Mouse (Mus musculus): ENCODE results near the gene Tradd. TPM values are rescaled to one million over a fixed set of nuclear protein-coding genes. Genes with fewer than 3 reads are reported as not detected.
A peak's percentile ranks its signal among the peaks of the same experiment; 100 is the strongest.

Tradd gene
- polyA plus RNA-seq, 1 experiment = 32.6 TPM

DNA sequence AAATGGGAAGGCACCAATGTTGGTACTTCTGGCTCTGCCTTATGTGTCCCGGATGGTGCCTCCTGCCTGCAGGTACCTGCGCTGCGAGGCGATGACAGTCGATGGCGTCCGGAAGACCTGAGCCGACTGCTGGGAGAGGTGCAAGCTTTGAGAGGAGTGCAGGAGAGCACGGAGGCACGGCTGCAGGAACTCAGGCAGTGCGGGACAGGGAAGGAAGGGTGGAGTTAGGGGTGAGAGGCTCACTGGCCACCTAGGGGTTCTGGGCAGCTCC is 6.4 kb upstream of the Tradd start:
- Histone ChIP-seq H3K36me3 (replicated peaks; ENCODE audit: low read length) (peaks cover 32% of the 10 kb centered on the region), H3K27me3 (replicated peaks) (peaks cover 73% of the 10 kb centered on the region), H3K4me1 (peaks cover 46% of the 10 kb centered on the region), H3K4me3 (replicated peaks) (peak overlapping the region; percentile 64), H3K9me3 (peaks cover 14% of the 10 kb centered on the region)
- no peak for TF ChIP-seq FLI1 (IDR thresholded peaks at IDR 0.05; ENCODE audit: low read length)
- TF ChIP-seq GATA1 (IDR thresholded peaks at IDR 0.05; ENCODE audit: borderline replicate concordance, low read length) = no peak

DNA sequence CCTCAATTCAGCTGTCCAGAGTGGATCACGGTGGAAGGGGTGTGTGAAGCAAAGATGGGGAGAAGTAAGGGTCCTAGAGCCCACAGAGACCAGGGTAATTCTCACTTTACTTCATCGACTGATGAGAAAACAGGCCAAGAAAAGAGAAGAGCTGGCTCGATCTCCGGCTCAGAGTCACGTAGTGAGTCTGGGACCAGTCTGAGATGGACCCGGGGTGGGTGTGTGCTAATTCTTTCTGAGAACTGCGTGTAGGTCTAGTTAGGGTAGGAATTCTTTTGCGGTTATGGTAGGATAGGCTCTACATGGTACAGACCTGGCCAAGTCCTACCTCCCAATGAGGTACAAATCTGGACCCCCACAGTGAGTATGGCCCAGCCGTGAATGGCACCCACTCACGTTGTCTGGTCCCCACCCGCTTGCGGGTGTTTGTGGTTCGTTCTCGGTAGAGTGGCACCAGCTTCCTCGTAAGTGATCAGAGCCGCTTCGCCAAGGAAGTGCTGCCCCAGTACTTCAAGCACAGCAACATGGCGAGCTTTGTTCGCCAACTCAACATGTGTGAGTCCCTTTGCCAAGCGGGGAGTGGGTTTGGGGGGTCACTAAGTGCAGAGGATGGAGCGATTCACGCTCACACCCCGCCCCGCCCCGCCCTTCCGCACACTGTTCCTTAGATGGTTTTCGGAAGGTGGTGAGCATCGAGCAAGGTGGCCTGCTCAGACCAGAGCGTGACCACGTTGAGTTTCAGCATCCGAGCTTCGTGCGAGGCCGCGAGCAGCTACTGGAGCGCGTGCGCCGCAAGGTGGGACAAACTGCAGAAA is 5.9 kb upstream of the Tradd start:
- no peak for TF ChIP-seq FLI1 (IDR thresholded peaks at IDR 0.05; ENCODE audit: low read length)
- no peak for TF ChIP-seq GATA1 (IDR thresholded peaks at IDR 0.05; ENCODE audit: borderline replicate concordance, low read length)
- peaks cover 68% of the 10 kb centered on the region for H3K27me3 ChIP-seq (replicated peaks)
- H3K4me3 ChIP-seq (replicated peaks) = peak overlapping the region; percentile 89
- H3K9me3 ChIP-seq = peaks cover 14% of the 10 kb centered on the region
- peaks cover 44% of the 10 kb centered on the region for H3K4me1 ChIP-seq
- peaks cover 32% of the 10 kb centered on the region for H3K36me3 ChIP-seq (replicated peaks; ENCODE audit: low read length)

DNA sequence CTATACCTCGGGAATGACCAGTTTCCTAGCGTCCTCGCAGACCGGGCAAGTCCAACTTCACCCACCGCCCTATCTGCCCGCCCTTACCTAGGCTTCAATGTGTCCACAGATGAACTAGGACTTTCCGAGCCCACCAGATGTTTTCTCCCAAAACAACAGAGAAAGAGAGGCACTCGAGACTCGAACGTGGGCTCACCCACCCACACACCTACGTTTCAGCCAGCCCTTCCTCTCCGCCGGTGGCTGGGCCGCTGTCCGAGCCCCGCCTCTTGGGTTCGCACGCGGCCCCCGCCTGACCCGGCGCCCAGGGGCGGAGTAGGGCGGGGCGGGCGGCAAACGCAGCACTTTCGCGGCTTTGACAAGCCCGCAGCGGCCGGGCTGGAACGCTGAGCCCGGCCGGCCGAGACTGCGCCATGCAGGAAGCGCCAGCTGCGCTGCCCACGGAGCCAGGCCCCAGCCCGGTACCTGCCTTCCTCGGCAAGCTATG is 5.1 kb upstream of the Tradd start, which contains the start of gene Hsf4:
Gene Hsf4, plus strand, starts transcription at position 341 of the 487 bp plus-strand sequence.
- H3K27me3 ChIP-seq (replicated peaks) = peaks cover 60% of the 10 kb centered on the region

DNA sequence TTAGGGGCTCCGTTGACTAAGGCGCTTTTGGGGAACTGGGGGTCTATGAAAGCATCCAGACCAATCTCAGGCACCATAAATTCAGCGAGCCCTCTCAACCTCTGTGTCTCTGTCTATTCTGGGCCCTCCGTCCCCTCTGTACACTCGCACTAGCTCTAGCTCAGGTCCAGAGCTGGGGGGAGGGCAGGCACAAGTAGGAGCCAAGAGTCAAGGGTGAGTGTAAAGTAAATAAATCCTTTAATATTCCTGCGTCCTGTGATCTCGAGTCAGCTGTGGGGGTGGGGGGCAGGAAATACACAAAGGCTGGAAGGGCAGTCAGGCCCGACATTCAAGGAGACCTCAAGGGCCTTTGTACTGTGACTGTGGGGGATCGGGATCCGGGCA is 4.7 kb upstream of the Tradd start:
- Histone ChIP-seq H3K4me3 (replicated peaks) (peak overlapping the region; percentile 89), H3K36me3 (replicated peaks; ENCODE audit: low read length) (peaks cover 32% of the 10 kb centered on the region)

More for the DNA sequence above, 5.1 kb upstream of the Tradd start, which contains the start of gene Hsf4:
- H3K4me1 ChIP-seq = peaks cover 49% of the 10 kb centered on the region
- H3K9me3 ChIP-seq = peaks cover 14% of the 10 kb centered on the region
- no peak for TF ChIP-seq GATA1 (IDR thresholded peaks at IDR 0.05; ENCODE audit: borderline replicate concordance, low read length)
- no peak for TF ChIP-seq FLI1 (IDR thresholded peaks at IDR 0.05; ENCODE audit: low read length)
- peaks cover 32% of the 10 kb centered on the region for H3K36me3 ChIP-seq (replicated peaks; ENCODE audit: low read length)
- H3K4me3 ChIP-seq (replicated peaks) = peak within 1 kb of the TSS; percentile 89

DNA sequence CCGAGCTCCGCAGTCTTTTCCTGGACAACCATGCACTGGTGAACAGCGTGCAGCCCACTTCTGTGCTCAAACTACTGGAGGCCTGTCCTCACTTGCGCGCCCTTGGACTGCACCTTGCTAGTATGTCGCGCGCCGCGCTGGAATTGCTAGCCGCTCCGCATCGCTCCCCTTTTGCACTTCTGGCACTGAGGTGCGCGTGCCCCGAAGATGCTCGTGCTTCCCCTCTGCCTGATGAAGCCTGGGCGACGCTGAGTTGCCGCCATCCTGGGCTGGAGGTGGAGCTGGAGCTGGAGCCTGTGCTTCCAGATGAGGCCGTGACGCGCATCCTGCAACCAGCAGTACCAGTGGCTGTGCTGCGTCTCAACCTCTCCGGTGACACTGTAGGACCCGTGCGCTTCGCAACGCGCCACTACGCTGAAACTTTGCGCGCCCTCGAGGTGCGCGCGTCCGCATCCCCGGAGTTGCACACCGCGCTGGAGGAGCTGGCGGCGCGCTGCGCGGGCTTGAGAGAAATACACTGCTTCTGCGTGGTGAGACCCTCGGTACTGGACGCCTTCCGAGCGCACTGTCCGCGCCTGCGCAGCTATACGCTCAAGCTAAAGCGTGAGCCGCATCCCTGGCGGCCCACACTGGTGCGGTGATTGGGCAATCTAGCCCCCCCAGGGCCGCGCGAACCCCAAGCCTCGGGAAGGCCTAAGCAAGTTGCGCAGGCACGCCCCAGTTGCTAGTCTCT is 4.1 kb upstream of the Tradd start:
- peaks cover 32% of the 10 kb centered on the region for H3K36me3 ChIP-seq (replicated peaks; ENCODE audit: low read length)
- TF ChIP-seq GATA1 (IDR thresholded peaks at IDR 0.05; ENCODE audit: borderline replicate concordance, low read length) (no peak), FLI1 (IDR thresholded peaks at IDR 0.05; ENCODE audit: low read length) (no peak)
- peaks cover 14% of the 10 kb centered on the region for H3K9me3 ChIP-seq
- H3K4me1 ChIP-seq = peaks cover 55% of the 10 kb centered on the region
- H3K4me3 ChIP-seq (replicated peaks) = peak overlapping the region; percentile 16
- H3K27me3 ChIP-seq (replicated peaks) = peaks cover 54% of the 10 kb centered on the region

More for the DNA sequence above, 4.7 kb upstream of the Tradd start:
- peaks cover 55% of the 10 kb centered on the region for H3K27me3 ChIP-seq (replicated peaks)
- TF ChIP-seq GATA1 (IDR thresholded peaks at IDR 0.05; ENCODE audit: borderline replicate concordance, low read length) = no peak
- no peak for TF ChIP-seq FLI1 (IDR thresholded peaks at IDR 0.05; ENCODE audit: low read length)
- H3K9me3 ChIP-seq = peaks cover 14% of the 10 kb centered on the region
- peaks cover 50% of the 10 kb centered on the region for H3K4me1 ChIP-seq

DNA sequence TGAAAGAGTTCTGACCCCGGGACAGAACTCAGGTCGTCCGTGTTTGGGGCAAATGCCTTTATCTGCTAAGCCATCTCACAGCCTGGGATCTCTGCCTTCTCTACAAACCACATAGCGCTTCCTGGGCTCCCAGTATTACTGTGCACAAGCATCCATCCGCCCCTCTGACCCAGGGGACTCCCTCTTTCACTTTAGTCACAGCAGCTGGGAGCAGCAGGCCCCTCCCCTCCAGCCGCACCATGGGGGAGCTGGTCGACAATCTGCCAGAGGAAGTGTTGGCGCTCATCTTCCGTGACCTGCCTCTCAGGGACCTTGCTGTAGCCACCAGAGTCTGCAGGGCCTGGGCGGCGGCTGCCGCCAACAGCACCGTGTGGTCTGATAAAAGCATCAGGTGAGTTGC is 2.4 kb upstream of the Tradd start:
- H3K4me3 ChIP-seq (replicated peaks) = no peak overlapping the region
- peaks cover 60% of the 10 kb centered on the region for H3K4me1 ChIP-seq
- peaks cover 36% of the 10 kb centered on the region for H3K36me3 ChIP-seq (replicated peaks; ENCODE audit: low read length)
- peaks cover 39% of the 10 kb centered on the region for H3K27me3 ChIP-seq (replicated peaks)
- H3K9me3 ChIP-seq = peaks cover 16% of the 10 kb centered on the region
- TF ChIP-seq FLI1 (IDR thresholded peaks at IDR 0.05; ENCODE audit: low read length) (no peak), GATA1 (IDR thresholded peaks at IDR 0.05; ENCODE audit: borderline replicate concordance, low read length) (no peak)

DNA sequence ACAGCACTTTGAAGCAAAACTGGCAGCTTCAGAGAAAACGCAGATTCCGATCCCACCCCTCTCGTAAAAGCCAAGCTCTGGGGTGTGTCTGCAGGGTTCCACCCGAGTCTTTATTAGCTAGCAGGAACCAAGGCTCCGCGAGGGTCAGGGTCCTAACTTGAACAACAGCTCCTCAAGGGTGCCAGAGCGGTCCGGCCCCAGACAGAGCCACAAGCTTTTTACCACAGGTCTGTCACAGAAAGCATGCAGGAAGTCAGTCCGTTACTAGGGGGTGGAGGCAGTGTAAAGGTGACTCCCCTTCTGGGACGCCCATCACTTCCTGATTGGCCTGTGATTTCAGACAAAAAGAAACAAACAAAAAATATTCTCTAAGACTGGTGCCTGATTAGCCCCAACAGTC is 719 bp upstream of the Tradd start:
- no peak for TF ChIP-seq FLI1 (IDR thresholded peaks at IDR 0.05; ENCODE audit: low read length)
- no peak for TF ChIP-seq GATA1 (IDR thresholded peaks at IDR 0.05; ENCODE audit: borderline replicate concordance, low read length)
- Histone ChIP-seq H3K4me1 (peaks cover 67% of the 10 kb centered on the region), H3K4me3 (replicated peaks) (peak overlapping the region; percentile 98), H3K9me3 (peaks cover 20% of the 10 kb centered on the region), H3K27me3 (replicated peaks) (peaks cover 22% of the 10 kb centered on the region), H3K36me3 (replicated peaks; ENCODE audit: low read length) (peaks cover 49% of the 10 kb centered on the region)

DNA sequence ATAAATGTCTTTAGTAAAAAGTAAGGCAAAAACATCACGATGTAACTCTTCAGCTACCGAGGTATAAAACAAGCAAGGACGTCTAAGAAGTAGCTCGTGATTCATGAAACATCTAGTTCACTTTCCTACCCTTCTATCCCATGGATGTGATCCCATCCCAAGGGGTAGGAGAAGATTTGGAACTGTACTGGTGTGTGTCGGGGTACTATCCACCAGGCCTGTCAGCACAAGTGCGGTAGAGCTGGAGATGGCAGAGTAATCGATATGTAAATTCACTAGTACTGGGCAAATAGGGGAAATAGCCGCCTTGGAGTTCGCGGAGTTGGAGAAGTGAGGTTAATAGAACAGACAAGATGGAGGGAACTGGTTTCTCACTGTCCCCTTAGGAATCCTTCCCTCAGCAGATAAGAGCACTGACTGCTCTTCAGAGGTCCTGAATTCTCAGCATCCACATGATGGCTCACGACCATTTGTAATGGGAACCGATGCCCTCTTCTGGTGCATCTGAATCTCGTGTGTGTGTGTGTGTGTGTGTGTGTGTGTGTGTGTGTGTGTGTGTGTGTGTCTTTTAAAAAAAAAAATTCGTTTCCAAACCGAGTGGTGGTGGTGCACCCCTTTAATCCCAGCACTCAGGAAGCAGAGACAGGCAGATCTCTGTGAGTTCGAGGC is 1.0 kb downstream of the Tradd start:
- no peak for TF ChIP-seq GATA1 (IDR thresholded peaks at IDR 0.05; ENCODE audit: borderline replicate concordance, low read length)
- TF ChIP-seq FLI1 (IDR thresholded peaks at IDR 0.05; ENCODE audit: low read length) = no peak
- Histone ChIP-seq H3K4me3 (replicated peaks) (peak overlapping the region; percentile 98), H3K4me1 (peaks cover 62% of the 10 kb centered on the region), H3K9me3 (peaks cover 13% of the 10 kb centered on the region), H3K27me3 (replicated peaks) (peaks cover 5% of the 10 kb centered on the region), H3K36me3 (replicated peaks; ENCODE audit: low read length) (peaks cover 57% of the 10 kb centered on the region)

DNA sequence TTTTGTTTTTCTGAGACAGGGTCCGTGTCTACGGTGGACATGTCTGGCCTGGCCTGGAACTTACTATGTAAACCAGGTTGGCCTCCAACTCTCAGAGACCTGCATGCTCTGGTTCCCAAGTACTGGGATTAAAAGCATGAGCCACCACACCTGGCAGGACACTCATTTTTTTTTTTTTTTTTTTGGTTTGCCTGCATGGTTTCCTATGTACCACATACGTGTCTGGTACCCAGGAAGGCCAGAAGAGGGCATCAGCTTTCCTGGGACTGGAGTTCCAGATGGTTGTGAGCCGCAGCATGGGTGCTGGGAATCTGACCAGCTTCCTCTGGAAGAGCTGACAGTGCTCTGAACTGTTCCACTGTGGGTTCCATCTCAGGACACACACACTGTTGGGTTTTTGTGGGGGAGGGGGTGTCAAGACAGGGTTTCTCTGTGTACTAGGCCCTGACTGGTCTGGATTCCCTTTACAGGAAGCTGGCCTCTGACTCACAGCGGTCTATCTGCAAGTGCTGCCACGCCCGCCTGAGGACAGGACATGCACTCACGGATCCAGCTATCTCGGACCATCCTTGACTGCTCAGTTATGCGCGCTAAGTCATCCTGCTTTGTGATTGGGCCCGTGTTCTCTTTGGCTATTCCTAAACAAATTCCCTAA is 3.0 kb downstream of the Tradd start:
- Histone ChIP-seq H3K4me3 (replicated peaks) (peak overlapping the region; percentile 73), H3K4me1 (peaks cover 53% of the 10 kb centered on the region), H3K36me3 (replicated peaks; ENCODE audit: low read length) (peaks cover 49% of the 10 kb centered on the region), H3K9me3 (peaks cover 9% of the 10 kb centered on the region; the same call in 1 of the 2 replicates), H3K27me3 (replicated peaks) (no peaks in the 10 kb centered on the region)
- TF ChIP-seq FLI1 (IDR thresholded peaks at IDR 0.05; ENCODE audit: low read length) (no peak), GATA1 (IDR thresholded peaks at IDR 0.05; ENCODE audit: borderline replicate concordance, low read length) (no peak)
